8 mouse cellular contexts compared by ENCODE assay signal in the genomic region with DNA sequence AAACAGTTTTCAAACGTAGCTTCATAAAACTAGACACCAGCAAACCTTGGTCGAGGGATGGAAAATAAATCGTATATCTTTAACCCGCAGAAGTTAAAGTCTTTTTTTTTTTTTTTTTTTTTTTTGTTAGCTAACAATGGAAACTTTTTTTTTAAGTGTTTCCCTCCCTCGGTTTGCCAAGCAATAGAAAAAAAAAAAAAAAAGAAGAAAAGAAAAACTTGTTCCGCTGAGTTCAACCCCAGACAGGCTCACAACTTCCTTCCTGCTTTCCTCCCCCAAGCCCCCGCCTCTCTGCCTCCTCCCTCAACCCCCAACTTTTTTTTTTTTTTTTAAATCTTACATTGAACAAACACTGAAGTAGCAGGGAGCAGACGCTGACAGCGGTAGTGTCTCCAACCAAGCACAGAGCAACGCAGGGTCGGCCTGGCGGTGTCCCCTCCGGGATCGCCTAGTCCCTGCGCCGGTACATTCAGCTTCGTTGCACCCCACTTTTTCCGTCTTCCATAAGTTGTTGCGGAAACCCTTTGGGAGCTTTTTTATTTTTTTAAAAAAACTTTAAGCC. TPM values are rescaled to one million over a fixed set of nuclear protein-coding genes. Genes with fewer than 3 reads are reported as not detected.
DNase-seq lines count a peak whose midpoint lies in the region; ATAC-seq and TF ChIP-seq lines count a peak whose summit lies in the region.

A gene (plus strand): TSS at position 341 of the 562 bp plus-strand sequence.

- peaks cover 42% of the 10 kb centered on the region for H3K4me1 ChIP-seq in embryonic facial prominence, embryonic 12.5 days
- peaks cover 49% of the 10 kb centered on the region for H3K4me1 ChIP-seq in heart, embryonic 12.5 days (replicated peaks)
- H3K4me1 ChIP-seq in kidney, postnatal 0 days (replicated peaks; ENCODE audit: insufficient read depth, low read length), result peaks cover 38% of the 10 kb centered on the region
- H3K4me1 ChIP-seq in liver, embryonic 15.5 days (replicated peaks), result peaks cover 50% of the 10 kb centered on the region
- peaks cover 31% of the 10 kb centered on the region for H3K4me1 ChIP-seq in neural tube, embryonic 12.5 days

- peak within 1 kb of the TSS; percentile 72 for H3K4me3 ChIP-seq in embryonic facial prominence, embryonic 12.5 days
- H3K4me3 ChIP-seq in heart, embryonic 12.5 days, result peak within 1 kb of the TSS; percentile 82
- H3K4me3 ChIP-seq in kidney, postnatal 0 days (replicated peaks; ENCODE audit: low read depth, low read length), result peak within 1 kb of the TSS; percentile 84
- H3K4me3 ChIP-seq in liver, embryonic 15.5 days (replicated peaks), result peak within 1 kb of the TSS; percentile 60
- H3K4me3 ChIP-seq in neural tube, embryonic 12.5 days, result peak within 1 kb of the TSS; percentile 58

- H3K9ac ChIP-seq in embryonic facial prominence, embryonic 12.5 days, result peak within 1 kb of the TSS; percentile 83
- peak within 1 kb of the TSS; percentile 90 for H3K9ac ChIP-seq in heart, embryonic 12.5 days
- H3K9ac ChIP-seq in kidney, postnatal 0 days (ENCODE audit: low read depth, low read length), result peak within 1 kb of the TSS; percentile 88
- H3K9ac ChIP-seq in liver, embryonic 15.5 days, result peak within 1 kb of the TSS; percentile 53
- H3K9ac ChIP-seq in neural tube, embryonic 12.5 days, result peak within 1 kb of the TSS; percentile 72

- H3K27me3 ChIP-seq in embryonic facial prominence, embryonic 12.5 days, result peaks cover 10% of the 10 kb centered on the region
- H3K27me3 ChIP-seq in heart, embryonic 12.5 days (replicated peaks), result peaks cover 19% of the 10 kb centered on the region
- H3K27me3 ChIP-seq in kidney, postnatal 0 days (ENCODE audit: insufficient read depth, low read length), result no peaks in the 10 kb centered on the region
- peaks cover 51% of the 10 kb centered on the region for H3K27me3 ChIP-seq in liver, embryonic 15.5 days
- peaks cover 29% of the 10 kb centered on the region for H3K27me3 ChIP-seq in neural tube, embryonic 12.5 days (replicated peaks)

- peak; percentile 84 for DNase-seq in 3134 (ENCODE audit: extremely low read depth, insufficient read length, low spot score)
- DNase-seq in Muller cell, postnatal 12 days (ENCODE audit: inconsistent ontology term), result peak; percentile 82
- peak; percentile 93 for DNase-seq in kidney, postnatal 0 days (ENCODE audit: low spot score)
- DNase-seq in thymus, postnatal 10 days (ENCODE audit: low spot score in 2 of 2), result peak; percentile 86 to 87

- no peak for TF ChIP-seq CTCF in kidney, postnatal 0 days (IDR thresholded peaks at IDR 0.05; ENCODE audit: low read depth)

- peaks cover 12% of the 10 kb centered on the region; the same call in 1 of the 2 replicates for H3K36me3 ChIP-seq in embryonic facial prominence, embryonic 12.5 days
- peaks cover 5% of the 10 kb centered on the region for H3K36me3 ChIP-seq in heart, embryonic 12.5 days
- H3K36me3 ChIP-seq in kidney, postnatal 0 days (ENCODE audit: insufficient read depth, low read length), result no peaks in the 10 kb centered on the region
- H3K36me3 ChIP-seq in liver, embryonic 15.5 days (replicated peaks), result no peaks in the 10 kb centered on the region
- no peaks in the 10 kb centered on the region for H3K36me3 ChIP-seq in neural tube, embryonic 12.5 days

- WGBS in embryonic facial prominence, embryonic 12.5 days, result 1% methylated on average over 19 of the region's 19 CpGs
- WGBS in heart, embryonic 12.5 days, result 2% methylated on average over 19 of the region's 19 CpGs
- WGBS in kidney, postnatal 0 days, result 1% methylated on average over 19 of the region's 19 CpGs
- WGBS in liver, embryonic 15.5 days (ENCODE audit: insufficient replicate concordance), result under 1% methylated on average over 19 of the region's 19 CpGs
- 1% methylated on average over 19 of the region's 19 CpGs for WGBS in neural tube, embryonic 12.5 days

- H3K4me2 ChIP-seq in embryonic facial prominence, embryonic 12.5 days (replicated peaks), result peak within 1 kb of the TSS; percentile 98
- peak within 1 kb of the TSS; percentile 98 for H3K4me2 ChIP-seq in heart, embryonic 12.5 days
- H3K4me2 ChIP-seq in kidney, postnatal 0 days (ENCODE audit: low read length), result peak within 1 kb of the TSS; percentile 92
- H3K4me2 ChIP-seq in liver, embryonic 15.5 days, result peak within 1 kb of the TSS; percentile 76
- peak within 1 kb of the TSS; percentile 99 for H3K4me2 ChIP-seq in neural tube, embryonic 12.5 days (replicated peaks)

- peak within 1 kb of the TSS; percentile 92 for H3K27ac ChIP-seq in embryonic facial prominence, embryonic 12.5 days
- peak within 1 kb of the TSS; percentile 93 for H3K27ac ChIP-seq in heart, embryonic 12.5 days (ENCODE audit: poor library complexity, severe bottlenecking)
- H3K27ac ChIP-seq in kidney, postnatal 0 days, result peak within 1 kb of the TSS; percentile 87
- peak within 1 kb of the TSS; percentile 78 for H3K27ac ChIP-seq in liver, embryonic 15.5 days (replicated peaks)
- H3K27ac ChIP-seq in neural tube, embryonic 12.5 days, result no peak within 1 kb of the TSS

- peak; percentile 60 for ATAC-seq in embryonic facial prominence, embryonic 12.5 days (ENCODE audit: insufficient number of reproducible peaks, insufficient read depth, low FRiP score, low TSS enrichment)
- ATAC-seq in heart, embryonic 12.5 days (ENCODE audit: insufficient number of reproducible peaks, low FRiP score), result peak; percentile 77
- ATAC-seq in kidney, postnatal 0 days (replicated peaks; ENCODE audit: low FRiP score, low read depth), result peak; percentile 60
- peak; percentile 47 for ATAC-seq in liver, embryonic 15.5 days (ENCODE audit: insufficient read depth)
- 0 out of 2 replicates have a peak, but pooled peaks have one; percentile 42 for ATAC-seq in neural tube, embryonic 12.5 days (ENCODE audit: low FRiP score, low read depth)

- no peaks in the 10 kb centered on the region for H3K9me3 ChIP-seq in embryonic facial prominence, embryonic 12.5 days
- H3K9me3 ChIP-seq in heart, embryonic 12.5 days (replicated peaks), result no peaks in the 10 kb centered on the region
- H3K9me3 ChIP-seq in kidney, postnatal 0 days (replicated peaks; ENCODE audit: low read length), result no peaks in the 10 kb centered on the region
- H3K9me3 ChIP-seq in liver, embryonic 15.5 days (replicated peaks), result no peaks in the 10 kb centered on the region
- H3K9me3 ChIP-seq in neural tube, embryonic 12.5 days, result no peaks in the 10 kb centered on the region

RNA-seq across cellular contexts. Expression of the gene that starts here (rescaled TPM):
- 12.8 and 13.3 TPM in 2 replicates for polyA plus RNA-seq in embryonic facial prominence, embryonic 12.5 days (2016; fragmentation: Nextera tagmentation; extraction: Ambion mirVana)
- polyA plus RNA-seq in heart, embryonic 12.5 days (2016; fragmentation: Nextera tagmentation; extraction: Ambion mirVana), result 7.2 and 9.1 TPM in 2 replicates
- 6.8 and 7.1 TPM in 2 replicates for polyA plus RNA-seq in kidney, postnatal 0 days (2015; fragmentation: Nextera tagmentation; extraction: Ambion mirVana)
- 1.3 and 1.6 TPM in 2 replicates for polyA plus RNA-seq in liver, embryonic 15.5 days (2015; fragmentation: Nextera tagmentation; extraction: Ambion mirVana)
- 5.4 and 5.5 TPM in 2 replicates for polyA plus RNA-seq in neural tube, embryonic 12.5 days (2016; fragmentation: Nextera tagmentation; extraction: Ambion mirVana)
